Mouse (Mus musculus) frontal cortex, adult (tissue): ENCODE data around the gene Zc3h12a.
A peak's percentile ranks its signal among the peaks of the same experiment; 100 is the strongest.

Experiments used
- ATAC-seq: cut with Nextera tagmentation; 2 replicates; pipeline ENCODE4 v1.9.2; 2017; ENCODE audit warnings: mild to moderate bottlenecking, moderate library complexity, mixed read lengths; ENCODE audit not compliant: low TSS enrichment

Gene Zc3h12a

DNA sequence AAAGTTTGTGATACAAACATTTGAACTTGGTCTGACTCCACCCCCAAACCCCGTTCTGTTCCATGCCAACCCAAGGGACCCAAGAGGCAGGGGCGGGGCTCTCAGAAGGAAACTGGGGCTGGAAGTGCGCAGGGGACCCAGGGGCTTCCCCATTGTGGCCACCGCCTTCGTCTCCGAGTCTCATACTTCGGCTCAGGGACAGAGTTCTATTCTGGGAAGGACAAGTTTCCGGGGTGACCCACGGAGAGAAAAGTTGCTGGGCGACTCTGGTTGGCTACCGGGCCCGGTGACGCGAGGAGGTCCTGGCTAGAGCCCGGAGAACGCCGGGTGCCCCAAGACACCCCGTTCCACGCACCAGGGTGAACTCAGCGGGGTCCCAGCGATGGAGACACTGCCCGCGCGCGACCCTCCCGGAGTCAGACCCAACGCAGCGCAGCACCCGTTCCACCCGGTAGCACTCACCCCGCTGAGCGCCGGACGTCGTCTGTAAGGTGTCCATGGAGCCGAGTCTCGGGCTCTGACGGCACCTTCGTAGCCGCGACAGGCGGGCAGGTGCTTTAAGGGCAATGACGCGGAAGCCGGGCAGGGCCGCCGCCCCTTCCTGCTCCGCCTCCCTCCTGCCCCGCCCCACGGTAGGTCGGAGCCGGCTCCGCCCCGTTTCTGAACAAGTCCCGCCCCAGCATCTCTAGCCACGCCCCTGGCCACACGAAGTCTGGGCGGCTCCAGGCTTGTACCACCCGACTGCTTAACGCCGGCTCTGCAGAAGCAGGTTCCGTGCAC, at the start of gene Zc3h12a:
Gene Zc3h12a, minus strand, starts transcription at position 536 of the 780 bp plus-strand sequence.
- ATAC-seq, result peak; percentile 88

DNA sequence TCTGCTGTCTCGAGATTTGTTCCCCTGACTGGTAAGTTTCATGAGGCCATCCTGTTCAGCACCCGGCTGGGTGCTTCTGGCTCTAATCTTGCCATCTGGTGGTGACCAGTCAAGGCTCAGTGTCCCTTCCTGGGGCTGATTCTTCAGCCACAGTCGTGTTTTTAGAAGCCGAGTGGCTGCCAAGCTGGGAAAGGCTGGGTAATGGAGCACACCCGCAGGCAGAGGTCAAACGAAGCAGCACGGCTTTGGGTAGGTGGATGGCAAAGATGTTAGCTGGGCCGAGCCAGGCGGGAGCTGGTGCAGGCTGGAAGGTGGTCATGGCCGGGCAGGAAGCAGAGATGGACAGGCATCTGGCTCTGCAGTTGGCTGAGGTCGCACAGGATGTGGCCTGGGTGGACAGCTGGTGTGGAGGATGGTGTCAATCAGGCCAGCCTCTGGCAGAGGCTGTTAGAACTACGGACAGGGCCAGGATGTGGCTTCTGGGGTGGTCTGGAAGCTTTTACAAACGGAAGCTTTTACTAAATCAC, 49.1 kb upstream of the Zc3h12a start:
- no peak for ATAC-seq

DNA sequence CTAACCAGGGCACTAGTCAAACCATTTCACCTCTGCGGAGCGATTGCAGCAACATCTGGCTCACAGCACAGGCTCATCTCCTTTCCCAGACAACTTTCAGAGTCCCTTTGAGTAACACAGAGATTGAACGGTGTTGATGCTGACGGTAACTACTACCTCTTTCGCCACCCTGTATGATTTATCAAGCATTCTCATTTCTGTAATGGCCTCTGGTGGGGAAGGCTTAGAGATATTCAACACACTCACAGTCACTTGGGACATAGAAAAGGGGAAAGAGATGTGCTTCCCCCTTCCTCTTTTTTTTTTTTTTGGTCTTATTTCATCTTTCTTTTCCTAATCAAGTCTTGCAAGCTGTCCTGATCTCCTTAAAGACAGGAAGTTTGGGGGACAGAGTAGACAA, 48.5 kb upstream of the Zc3h12a start:
- no peak for ATAC-seq

DNA sequence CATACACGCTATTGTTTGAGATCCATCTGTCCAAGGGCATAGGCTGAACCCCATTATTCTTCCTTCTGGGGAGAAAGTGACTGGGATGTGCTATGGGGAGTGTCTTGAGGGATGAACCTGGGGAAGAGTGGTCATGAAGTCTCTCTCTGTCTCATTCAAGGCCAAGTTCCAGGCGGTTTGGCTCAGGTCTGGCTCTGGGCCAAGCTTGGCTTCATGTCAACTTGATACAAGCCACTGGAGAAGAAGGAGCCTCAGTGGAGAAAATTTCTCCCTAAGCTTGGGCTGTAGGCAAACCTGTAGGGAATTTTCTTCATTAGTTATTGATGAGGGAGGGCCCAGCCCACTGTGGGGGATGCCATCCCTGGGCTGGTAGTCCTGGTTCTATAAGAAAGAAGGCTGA, 48.0 kb upstream of the Zc3h12a start:
- no peak for ATAC-seq

GRCm38 (mm10) chr4:125174516-125175185, 47.0 kb upstream of the Zc3h12a start:
- ATAC-seq, result no peak

- no peak for ATAC-seq
These were observed 45.5 kb upstream of the Zc3h12a start for GRCm38 (mm10) chr4:125173150-125173549.

- no peak for ATAC-seq
These were observed 45.1 kb upstream of the Zc3h12a start for GRCm38 (mm10) chr4:125172736-125173135.

DNA sequence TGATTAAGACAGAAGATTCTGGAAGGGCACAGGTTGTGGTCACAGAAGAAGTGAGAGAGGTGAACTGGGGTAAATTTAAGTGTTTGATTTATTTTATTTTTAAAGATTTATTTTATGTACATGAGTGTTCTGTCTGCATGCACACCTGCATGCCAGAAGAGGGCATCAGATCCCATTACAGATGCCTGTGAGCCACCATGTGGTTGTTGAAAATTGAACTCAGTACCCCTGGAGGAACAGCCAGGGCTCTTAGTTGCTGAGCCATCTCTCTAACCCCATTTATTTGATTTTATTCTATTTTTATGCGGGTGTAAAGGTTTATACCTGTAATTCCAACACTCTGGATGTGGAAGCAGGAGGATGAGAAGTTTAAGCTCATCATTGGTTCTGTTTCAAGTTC, 40.1 kb upstream of the Zc3h12a start:
- ATAC-seq, result no peak

DNA sequence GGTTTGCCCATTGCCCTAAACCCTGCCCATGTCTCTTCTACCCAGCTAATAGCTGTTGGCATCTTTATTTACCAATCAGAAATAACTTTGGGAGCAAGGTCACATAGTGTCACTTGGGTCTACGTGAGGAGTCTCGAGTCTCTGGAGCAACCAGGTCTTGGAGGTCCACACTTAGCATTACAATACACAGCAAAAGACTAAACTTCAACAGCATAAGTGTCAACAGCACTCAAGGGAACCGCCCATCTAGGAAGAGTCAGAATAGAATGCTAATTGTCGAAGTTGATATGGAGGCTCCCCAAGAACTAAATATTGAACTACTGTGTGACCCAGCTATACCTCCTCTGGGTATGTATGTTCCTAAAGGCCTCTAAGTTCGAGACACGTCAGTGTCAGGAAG, 37.2 kb upstream of the Zc3h12a start:
- ATAC-seq, result no peak

GRCm38 (mm10) chr4:125162701-125163100, 35.1 kb upstream of the Zc3h12a start:
- no peak for ATAC-seq

DNA sequence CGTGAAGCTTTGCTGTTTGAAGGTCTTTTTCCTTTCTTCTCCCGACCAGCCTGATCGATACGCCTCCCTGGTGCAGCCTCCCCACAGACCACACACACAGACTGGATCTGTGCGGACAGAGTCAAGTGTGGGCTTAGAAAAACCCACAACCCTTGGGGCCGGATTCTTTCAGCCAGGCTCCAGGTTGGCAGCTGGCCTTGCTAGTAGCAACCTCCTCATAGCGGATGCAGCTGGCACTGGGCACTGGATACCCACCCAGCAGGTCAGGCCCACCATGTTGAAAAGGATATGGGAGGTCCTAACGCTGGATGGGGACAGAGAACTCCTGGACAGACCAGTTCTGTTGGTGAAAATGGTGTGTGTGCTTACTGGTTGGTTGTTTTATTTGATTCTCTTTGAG, 33.8 kb upstream of the Zc3h12a start:
- ATAC-seq, result no peak

GRCm38 (mm10) chr4:125160951-125161331, 33.3 kb upstream of the Zc3h12a start:
- ATAC-seq, result no peak

- ATAC-seq, result peak; percentile 95
These were observed 32.8 kb upstream of the Zc3h12a start for GRCm38 (mm10) chr4:125160320-125160950.

GRCm38 (mm10) chr4:125158581-125159317, 31.1 kb upstream of the Zc3h12a start:
- ATAC-seq, result no peak

GRCm38 (mm10) chr4:125158081-125158480, 30.4 kb upstream of the Zc3h12a start:
- ATAC-seq, result no peak

GRCm38 (mm10) chr4:125157322-125157721, 29.7 kb upstream of the Zc3h12a start:
- ATAC-seq, result no peak

- no peak for ATAC-seq
These were observed 28.0 kb upstream of the Zc3h12a start for GRCm38 (mm10) chr4:125155646-125156045.

DNA sequence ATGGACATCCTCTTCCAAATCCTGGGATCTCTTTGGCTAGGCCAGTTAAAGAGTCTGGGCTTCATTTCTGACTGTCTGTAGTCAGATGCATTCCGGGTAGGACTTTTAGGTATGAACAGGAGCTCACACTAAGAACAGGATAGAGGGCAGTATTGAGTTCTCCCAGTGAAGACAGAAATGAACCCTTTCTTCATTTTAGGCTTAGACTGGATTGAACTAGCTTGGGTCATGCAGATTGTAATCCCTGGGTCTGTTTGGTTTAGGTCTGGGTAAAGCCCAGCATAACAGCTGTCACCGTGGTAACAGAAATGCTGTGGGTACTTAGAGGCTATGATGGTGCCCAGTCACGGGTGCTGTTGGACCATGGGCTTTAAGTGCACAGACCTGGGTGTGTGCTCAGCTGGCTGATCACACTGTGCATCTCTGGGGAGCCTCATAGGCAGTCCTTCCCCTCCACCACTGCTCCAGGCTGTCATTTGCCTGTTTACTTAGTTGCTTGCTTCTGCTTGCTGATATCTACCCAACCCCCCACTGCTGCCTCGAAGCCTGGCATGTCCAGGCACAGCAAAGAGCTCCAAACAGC, 26.1 kb upstream of the Zc3h12a start:
- ATAC-seq, result no peak

DNA sequence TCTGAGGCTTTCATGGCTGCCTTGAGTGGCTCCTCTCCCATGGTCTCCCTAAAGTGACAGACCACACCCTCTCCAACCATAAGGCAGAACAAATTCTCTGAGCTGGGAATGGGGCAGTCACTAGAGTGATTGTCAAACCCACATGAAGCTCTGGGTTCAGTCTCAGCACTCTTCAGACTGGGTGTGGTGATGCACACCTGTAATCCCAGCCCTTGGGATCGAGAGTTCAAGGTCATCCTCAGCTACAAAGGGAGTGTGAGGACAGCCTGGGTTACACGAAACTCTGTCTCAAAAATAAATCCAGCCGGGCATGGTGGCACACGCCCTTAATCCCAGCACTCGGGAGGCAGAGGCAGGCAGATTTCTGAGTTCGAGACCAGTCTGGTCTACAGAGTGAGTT, 24.8 kb upstream of the Zc3h12a start:
- no peak for ATAC-seq

GRCm38 (mm10) chr4:125149460-125149859, 21.8 kb upstream of the Zc3h12a start:
- no peak; the same call in 1 of the 2 replicates for ATAC-seq

GRCm38 (mm10) chr4:125147970-125148369, 20.3 kb upstream of the Zc3h12a start:
- no peak for ATAC-seq

GRCm38 (mm10) chr4:125145213-125145612, 17.6 kb upstream of the Zc3h12a start:
- ATAC-seq, result peak; percentile 59; the same call in 1 of the 2 replicates
